Mouse (Mus musculus): ENCODE data around the gene Pi4kb. TPM values are rescaled to one million over a fixed set of nuclear protein-coding genes. Genes with fewer than 3 reads are reported as not detected.

Gene Pi4kb
- polyA plus RNA-seq, 1 experiment from 2014 or later = 25.0 TPM

DNA sequence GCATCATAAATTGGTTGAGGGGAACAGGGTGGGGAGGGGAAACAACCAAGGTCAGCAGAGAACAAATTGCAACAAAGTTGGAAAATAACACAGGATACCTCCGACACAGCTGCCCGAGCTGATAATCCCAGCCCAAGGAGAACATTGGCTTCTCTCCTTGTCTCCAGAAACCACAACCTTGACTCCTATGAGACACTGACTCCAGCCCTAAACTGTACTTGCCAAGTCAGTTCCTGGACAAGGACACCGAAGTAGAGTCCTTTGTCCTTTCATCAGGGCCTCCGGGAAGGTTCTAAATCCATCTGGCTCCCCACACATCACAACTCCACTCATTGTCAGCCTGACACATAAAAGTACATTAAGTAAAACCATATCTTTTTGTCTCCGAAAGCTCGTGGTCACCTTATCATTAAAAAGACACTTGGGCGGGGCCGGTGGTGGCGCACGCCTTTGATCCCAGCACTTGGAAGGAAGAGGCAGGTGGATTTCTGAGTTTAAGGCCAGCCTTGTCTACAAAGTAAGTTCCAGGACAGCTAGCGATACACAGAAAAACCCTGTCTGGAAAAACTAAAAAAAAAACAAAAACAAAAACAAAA lies 72.0 kb downstream of the Pi4kb start:
- H3K4me1 ChIP-seq (ENCODE audit: insufficient read depth, low read length) = peaks cover 2% of the 10 kb centered on the region
- H3K4me2 ChIP-seq (replicated peaks; ENCODE audit: low read depth, low read length) = no peak overlapping the region
- H3K9ac ChIP-seq (replicated peaks; ENCODE audit: low read length) = no peak overlapping the region
- ATAC-seq (ENCODE audit: low FRiP score, low TSS enrichment) = no peak
- H3K4me3 ChIP-seq (ENCODE audit: low read length) = no peak overlapping the region
- H3K27ac ChIP-seq (ENCODE audit: low read length) = no peak overlapping the region
- no peaks in the 10 kb centered on the region for H3K9me3 ChIP-seq (ENCODE audit: low read length)
- no peaks in the 10 kb centered on the region for H3K27me3 ChIP-seq (ENCODE audit: insufficient read depth, low read length)
- WGBS = 86% methylated on average over 11 of the region's 11 CpGs
- no peaks in the 10 kb centered on the region for H3K36me3 ChIP-seq (ENCODE audit: insufficient read depth, low read length)

DNA sequence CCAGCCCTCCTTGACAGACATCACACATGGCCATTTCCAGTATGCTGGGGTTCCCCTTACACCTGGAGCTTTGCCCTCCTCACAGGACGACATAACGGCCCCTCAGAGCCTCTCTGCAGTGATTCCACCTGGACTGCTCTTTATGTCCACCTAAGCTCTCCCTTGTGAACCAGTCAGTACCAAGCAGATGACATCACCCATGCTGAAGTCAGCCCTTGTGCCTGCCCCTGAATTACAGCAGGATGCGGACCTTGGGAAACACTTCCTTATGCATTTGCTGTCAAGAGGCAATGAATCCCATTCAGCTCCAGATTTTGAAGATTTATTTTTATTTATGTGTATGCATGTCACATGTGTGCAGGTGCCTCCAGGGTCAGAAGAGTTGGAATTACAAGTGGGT lies 73.4 kb downstream of the Pi4kb start:
- 62% methylated on average over 3 of the region's 3 CpGs for WGBS
- ATAC-seq (ENCODE audit: low FRiP score, low TSS enrichment) = no peak; the same call in 1 of the 2 replicates
- H3K9ac ChIP-seq (replicated peaks; ENCODE audit: low read length) = no peak overlapping the region
- H3K4me2 ChIP-seq (replicated peaks; ENCODE audit: low read depth, low read length) = no peak overlapping the region
- H3K36me3 ChIP-seq (ENCODE audit: insufficient read depth, low read length) = no peaks in the 10 kb centered on the region
- H3K9me3 ChIP-seq (ENCODE audit: low read length) = no peaks in the 10 kb centered on the region
- H3K27ac ChIP-seq (ENCODE audit: low read length) = no peak overlapping the region
- no peaks in the 10 kb centered on the region for H3K27me3 ChIP-seq (ENCODE audit: insufficient read depth, low read length)
- H3K4me1 ChIP-seq (ENCODE audit: insufficient read depth, low read length) = no peaks in the 10 kb centered on the region
- H3K4me3 ChIP-seq (ENCODE audit: low read length) = no peak overlapping the region

- Histone ChIP-seq H3K4me3 (ENCODE audit: low read length) (no peak overlapping the region), H3K36me3 (ENCODE audit: insufficient read depth, low read length) (peaks cover under 1% of the 10 kb centered on the region; the same call in 1 of the 2 replicates), H3K4me1 (ENCODE audit: insufficient read depth, low read length) (peaks cover 6% of the 10 kb centered on the region; the same call in 1 of the 2 replicates), H3K4me2 (replicated peaks; ENCODE audit: low read depth, low read length) (no peak overlapping the region), H3K27ac (ENCODE audit: low read length) (no peak overlapping the region), H3K9ac (replicated peaks; ENCODE audit: low read length) (no peak overlapping the region), H3K27me3 (ENCODE audit: insufficient read depth, low read length) (no peaks in the 10 kb centered on the region), H3K9me3 (ENCODE audit: low read length) (no peaks in the 10 kb centered on the region)
- 0 out of 2 replicates have a peak, but pooled peaks have one; percentile 15 for ATAC-seq (ENCODE audit: low FRiP score, low TSS enrichment)
- WGBS = 56% methylated on average over 1 of the region's 1 CpGs
These were observed 78.4 kb downstream of the Pi4kb start for GRCm38 (mm10) chr3:95052959-95053358.

DNA sequence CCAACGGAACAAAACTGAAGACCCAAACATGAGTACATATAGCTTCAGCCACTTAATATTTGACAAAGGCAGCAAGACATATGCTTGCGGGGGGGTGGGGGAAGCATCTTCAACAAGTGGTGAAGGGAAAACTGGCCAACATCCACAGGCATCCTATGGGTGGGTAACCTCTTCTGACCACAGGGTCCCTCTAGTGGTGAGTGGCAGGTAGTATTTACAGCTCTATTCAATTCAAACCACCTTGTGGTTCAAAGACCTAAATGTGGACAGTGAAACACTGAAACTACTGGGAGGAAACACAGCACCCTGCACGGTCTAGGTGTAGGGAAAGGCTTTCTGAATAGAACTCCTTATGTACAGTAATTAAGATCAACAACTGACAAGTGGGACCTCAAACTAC lies 79.2 kb downstream of the Pi4kb start:
- WGBS = 42% methylated on average over 3 of the region's 3 CpGs
- H3K9ac ChIP-seq (replicated peaks; ENCODE audit: low read length) = no peak overlapping the region

DNA sequence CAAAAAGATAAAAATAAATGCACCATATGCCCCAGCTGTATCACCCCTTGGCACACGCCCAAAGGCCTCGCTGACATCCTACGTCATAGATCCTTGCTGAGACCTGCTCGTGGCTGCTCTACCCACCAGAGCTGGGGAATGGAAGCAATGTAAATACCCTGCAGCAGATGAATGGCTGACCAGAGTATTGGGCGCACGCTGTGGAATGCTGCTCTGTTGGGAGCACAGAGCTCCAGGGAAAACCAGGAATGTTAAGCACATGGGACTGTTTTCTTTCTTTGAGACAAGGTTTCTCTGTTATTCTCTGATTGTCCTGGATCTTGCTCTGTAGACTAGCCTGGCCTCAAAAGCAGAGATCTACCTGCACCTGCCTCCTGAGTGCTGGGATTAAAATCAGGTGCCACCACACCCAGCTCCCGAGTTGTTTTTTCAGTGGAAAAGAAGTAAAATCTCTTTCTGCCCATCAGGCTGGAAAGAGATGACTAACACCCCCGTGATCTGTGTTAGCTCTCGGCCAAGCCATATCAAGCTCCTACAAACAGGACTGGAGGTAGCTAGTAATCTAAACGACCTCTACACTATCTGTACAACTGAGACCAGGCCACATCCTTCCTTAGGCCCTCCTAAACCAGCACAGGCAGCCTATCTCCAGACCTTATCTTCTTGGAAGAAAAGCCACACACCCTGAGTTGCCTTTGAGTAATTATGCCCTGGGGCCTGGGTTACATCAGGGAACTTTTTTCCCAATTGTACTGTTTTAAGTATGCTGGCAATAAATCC lies 80.1 kb downstream of the Pi4kb start:
- Histone ChIP-seq H3K4me2 (replicated peaks; ENCODE audit: low read depth, low read length) (no peak overlapping the region), H3K27ac (ENCODE audit: low read length) (peak overlapping the region; percentile 15), H3K4me1 (ENCODE audit: insufficient read depth, low read length) (peaks cover 6% of the 10 kb centered on the region; the same call in 1 of the 2 replicates), H3K4me3 (ENCODE audit: low read length) (no peak overlapping the region), H3K36me3 (ENCODE audit: insufficient read depth, low read length) (peaks cover 13% of the 10 kb centered on the region), H3K9ac (replicated peaks; ENCODE audit: low read length) (no peak overlapping the region), H3K27me3 (ENCODE audit: insufficient read depth, low read length) (no peaks in the 10 kb centered on the region), H3K9me3 (ENCODE audit: low read length) (no peaks in the 10 kb centered on the region)
- no peak for ATAC-seq (ENCODE audit: low FRiP score, low TSS enrichment)
- WGBS = 58% methylated on average over 10 of the region's 10 CpGs

More for the DNA sequence above, 79.2 kb downstream of the Pi4kb start:
- peaks cover 5% of the 10 kb centered on the region; the same call in 1 of the 2 replicates for H3K36me3 ChIP-seq (ENCODE audit: insufficient read depth, low read length)
- no peak overlapping the region for H3K4me3 ChIP-seq (ENCODE audit: low read length)
- peaks cover 6% of the 10 kb centered on the region; the same call in 1 of the 2 replicates for H3K4me1 ChIP-seq (ENCODE audit: insufficient read depth, low read length)
- H3K9me3 ChIP-seq (ENCODE audit: low read length) = no peaks in the 10 kb centered on the region
- ATAC-seq (ENCODE audit: low FRiP score, low TSS enrichment) = no peak
- H3K27me3 ChIP-seq (ENCODE audit: insufficient read depth, low read length) = no peaks in the 10 kb centered on the region
- no peak overlapping the region for H3K4me2 ChIP-seq (replicated peaks; ENCODE audit: low read depth, low read length)
- no peak overlapping the region for H3K27ac ChIP-seq (ENCODE audit: low read length)

DNA sequence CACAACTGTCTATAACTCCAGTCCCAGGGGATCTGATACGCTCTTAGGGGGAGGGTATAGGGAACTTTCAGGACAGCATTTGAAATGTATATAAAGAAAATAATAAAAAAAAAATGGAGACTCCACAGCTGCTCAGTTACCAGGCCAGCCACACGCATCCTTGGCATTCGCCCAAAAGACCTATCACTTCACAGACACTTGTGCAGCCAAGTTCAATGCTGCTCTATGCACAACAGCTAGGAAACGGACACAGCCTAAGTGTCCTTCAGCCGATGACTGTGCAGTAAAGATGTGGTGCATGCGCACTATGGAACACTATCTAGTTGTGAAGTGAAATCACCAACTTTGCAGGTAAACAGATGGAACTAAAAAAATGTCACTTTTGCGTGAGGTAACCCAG lies 81.7 kb downstream of the Pi4kb start:
- 86% methylated on average over 7 of the region's 7 CpGs for WGBS
- no peak for ATAC-seq (ENCODE audit: low FRiP score, low TSS enrichment)

More for the DNA sequence above, 81.7 kb downstream of the Pi4kb start:
- Histone ChIP-seq H3K27ac (ENCODE audit: low read length) (no peak overlapping the region), H3K9ac (replicated peaks; ENCODE audit: low read length) (no peak overlapping the region), H3K4me1 (ENCODE audit: insufficient read depth, low read length) (peaks cover 6% of the 10 kb centered on the region; the same call in 1 of the 2 replicates), H3K4me2 (replicated peaks; ENCODE audit: low read depth, low read length) (no peak overlapping the region), H3K9me3 (ENCODE audit: low read length) (no peaks in the 10 kb centered on the region), H3K27me3 (ENCODE audit: insufficient read depth, low read length) (no peaks in the 10 kb centered on the region), H3K36me3 (ENCODE audit: insufficient read depth, low read length) (peaks cover 29% of the 10 kb centered on the region), H3K4me3 (ENCODE audit: low read length) (no peak overlapping the region)

Small RNA genes within 50 kb of the gene (microRNA-seq; reads per million reads assigned to microRNA genes)
- 0.63 reads per million for gene Mir7013

Other genes with a start within 250 kb of the Pi4kb start
- 20.7 and 24.0 TPM in 2 replicates for gene Cgn, start 188.2 kb upstream of the Pi4kb start, polyA plus RNA-seq (2015; fragmentation: Nextera tagmentation; extraction: Ambion mirVana)
- gene Pogz, start 137.2 kb upstream of the Pi4kb start, polyA plus RNA-seq (2015; fragmentation: Nextera tagmentation; extraction: Ambion mirVana) = 15.9 and 21.0 TPM in 2 replicates
- 341 and 366 TPM in 2 replicates for gene Psmb4, start 87.8 kb upstream of the Pi4kb start, polyA plus RNA-seq (2015; fragmentation: Nextera tagmentation; extraction: Ambion mirVana)
- 88.7 and 105 TPM in 2 replicates for gene Selenbp1, start 41.7 kb upstream of the Pi4kb start, polyA plus RNA-seq (2015; fragmentation: Nextera tagmentation; extraction: Ambion mirVana)
- 10.0 and 10.5 TPM in 2 replicates for gene Rfx5, start 20.7 kb upstream of the Pi4kb start, polyA plus RNA-seq (2015; fragmentation: Nextera tagmentation; extraction: Ambion mirVana)
- 28.8 and 32.9 TPM in 2 replicates for gene Zfp687, start 40.7 kb downstream of the Pi4kb start, polyA plus RNA-seq (2015; fragmentation: Nextera tagmentation; extraction: Ambion mirVana)
- 279 and 281 TPM in 2 replicates for gene Psmd4, start 67.9 kb downstream of the Pi4kb start, polyA plus RNA-seq (2015; fragmentation: Nextera tagmentation; extraction: Ambion mirVana)
- 24.0 and 24.7 TPM in 2 replicates for gene Pip5k1a, start 132.2 kb downstream of the Pi4kb start, polyA plus RNA-seq (2015; fragmentation: Nextera tagmentation; extraction: Ambion mirVana)
- 184 and 185 TPM in 2 replicates for gene Vps72, start 136.3 kb downstream of the Pi4kb start, polyA plus RNA-seq (2015; fragmentation: Nextera tagmentation; extraction: Ambion mirVana)
- gene Tmod4, start 149.7 kb downstream of the Pi4kb start, polyA plus RNA-seq (2015; fragmentation: Nextera tagmentation; extraction: Ambion mirVana) = 0.84 and 1.6 TPM in 2 replicates
- 71.6 and 79.0 TPM in 2 replicates for gene Scnm1, start 159.3 kb downstream of the Pi4kb start, polyA plus RNA-seq (2015; fragmentation: Nextera tagmentation; extraction: Ambion mirVana)
- 15.3 and 17.3 TPM in 2 replicates for gene Lysmd1, start 159.4 kb downstream of the Pi4kb start, polyA plus RNA-seq (2015; fragmentation: Nextera tagmentation; extraction: Ambion mirVana)
- 2.9 and 4.2 TPM in 2 replicates for gene Tnfaip8l2, start 167.6 kb downstream of the Pi4kb start, polyA plus RNA-seq (2015; fragmentation: Nextera tagmentation; extraction: Ambion mirVana)
- 3.0 and 3.1 TPM in 2 replicates for gene Sema6c, start 185.7 kb downstream of the Pi4kb start, polyA plus RNA-seq (2015; fragmentation: Nextera tagmentation; extraction: Ambion mirVana)
- 8.8 and 10.8 TPM in 2 replicates for gene Gabpb2, start 243.2 kb downstream of the Pi4kb start, polyA plus RNA-seq (2015; fragmentation: Nextera tagmentation; extraction: Ambion mirVana)